Comparison of ENCODE assay signal across 17 mouse cellular contexts in genomic region chr6:114187121-114187520, GRCm38 (mm10). TPM values are rescaled to one million over a fixed set of nuclear protein-coding genes. Genes with fewer than 3 reads are reported as not detected.
A peak's percentile ranks its signal among the peaks of the same experiment; 100 is the strongest.
DNase-seq lines count a peak whose midpoint lies in the region; ATAC-seq and TF ChIP-seq lines count a peak whose summit lies in the region.
"Had no signal": no experiment of that assay in that cellular context is flagged by ENCODE, and none has a peak within 500 bp of the region (broad histone marks: within the 10 kb centered on the region; RNA-seq: fewer than 3 reads in every experiment).

No protein-coding gene starts in this region.

- H3K4me2 ChIP-seq in heart, postnatal 0 days (ENCODE audit: low read depth, low read length), result no peak overlapping the region
- H3K4me2 ChIP-seq in heart, embryonic 12.5 days, result no peak overlapping the region
- H3K4me2 ChIP-seq in lung, postnatal 0 days (replicated peaks; ENCODE audit: low read depth, low read length), result no peak overlapping the region
- no peak overlapping the region for H3K4me2 ChIP-seq in forebrain, embryonic 13.5 days
- H3K4me2 ChIP-seq: embryonic facial prominence, embryonic 12.5 days; limb, embryonic 15.5 days had no signal

- no peaks in the 10 kb centered on the region for H3K36me3 ChIP-seq in heart, postnatal 0 days (replicated peaks; ENCODE audit: control insufficient read depth, insufficient read depth, low read length)
- no peaks in the 10 kb centered on the region for H3K36me3 ChIP-seq in heart, embryonic 12.5 days
- H3K36me3 ChIP-seq in lung, postnatal 0 days (ENCODE audit: insufficient read depth, low read length), result no peaks in the 10 kb centered on the region
- H3K36me3 ChIP-seq in forebrain, embryonic 13.5 days (ENCODE audit: poor library complexity, severe bottlenecking), result no peaks in the 10 kb centered on the region
- H3K36me3 ChIP-seq: embryonic facial prominence, embryonic 12.5 days; limb, embryonic 15.5 days had no signal

- H3K9ac ChIP-seq in heart, postnatal 0 days (replicated peaks; ENCODE audit: low read depth, low read length), result no peak overlapping the region
- H3K9ac ChIP-seq in heart, embryonic 12.5 days, result no peak overlapping the region
- no peak overlapping the region for H3K9ac ChIP-seq in lung, postnatal 0 days (replicated peaks; ENCODE audit: low read depth)
- no peak overlapping the region for H3K9ac ChIP-seq in forebrain, embryonic 13.5 days
- H3K9ac ChIP-seq: embryonic facial prominence, embryonic 12.5 days; limb, embryonic 15.5 days had no signal

- DNase-seq in heart, postnatal 0 days (ENCODE audit: low spot score), result peak; percentile 8
- DNase-seq in lung, postnatal 14 days, result peak; percentile 1
- no peak for DNase-seq in lung, postnatal 0 days (ENCODE audit: low spot score)
- peak; percentile 44 for DNase-seq in R1 (ENCODE audit: low read depth, low spot score)
- peak; percentile 18 for DNase-seq in hindlimb bud, embryonic 11.5 days (ENCODE audit: extremely low spot score, low read depth, low spot score)
- no peak for DNase-seq in left cerebral cortex, adult 11 months (ENCODE audit: low spot score)
- DNase-seq: B cell, adult 2 months; cerebellum, adult 11-12 months; gastrocnemius, postnatal 25 days; kidney, adult 11 months; lung, postnatal 4 days had no signal

- H3K4me3 ChIP-seq in heart, postnatal 0 days (ENCODE audit: low read depth, low read length), result no peak overlapping the region
- no peak overlapping the region for H3K4me3 ChIP-seq in heart, embryonic 12.5 days
- H3K4me3 ChIP-seq in lung, postnatal 0 days (ENCODE audit: low read depth, low read length), result no peak overlapping the region
- H3K4me3 ChIP-seq in forebrain, embryonic 13.5 days, result no peak overlapping the region
- H3K4me3 ChIP-seq: embryonic facial prominence, embryonic 12.5 days; limb, embryonic 15.5 days had no signal

- ATAC-seq in heart, postnatal 0 days (ENCODE audit: insufficient read depth, low read depth), result no peak
- ATAC-seq in heart, embryonic 12.5 days (ENCODE audit: insufficient number of reproducible peaks, low FRiP score), result no peak
- ATAC-seq in lung, postnatal 0 days, result no peak
- ATAC-seq in forebrain, embryonic 13.5 days, result no peak
- ATAC-seq: forebrain, embryonic 14.5 days had no signal

- 46% methylated on average over 4 of the region's 4 CpGs for WGBS in heart, postnatal 0 days
- 51% methylated on average over 4 of the region's 4 CpGs for WGBS in heart, embryonic 12.5 days
- 52% methylated on average over 4 of the region's 4 CpGs for WGBS in lung, postnatal 0 days
- WGBS in forebrain, embryonic 13.5 days, result 54% methylated on average over 4 of the region's 4 CpGs

- TF ChIP-seq EP300 in heart, postnatal 0 days (IDR thresholded peaks at IDR 0.05; ENCODE audit: low read depth), result no peak
- TF ChIP-seq EP300 in lung, postnatal 0 days (IDR thresholded peaks at IDR 0.05), result no peak

- no peak for TF ChIP-seq CTCF in heart, postnatal 0 days (IDR thresholded peaks at IDR 0.05; ENCODE audit: low read depth)
- TF ChIP-seq CTCF in lung, postnatal 0 days (IDR thresholded peaks at IDR 0.05), result no peak

- no peaks in the 10 kb centered on the region for H3K4me1 ChIP-seq in heart, postnatal 0 days (ENCODE audit: control insufficient read depth, insufficient read depth)
- no peaks in the 10 kb centered on the region for H3K4me1 ChIP-seq in heart, embryonic 12.5 days (replicated peaks)
- no peaks in the 10 kb centered on the region for H3K4me1 ChIP-seq in lung, postnatal 0 days (ENCODE audit: insufficient read depth, low read depth, low read length)
- peaks cover 16% of the 10 kb centered on the region; the same call in 1 of the 2 replicates for H3K4me1 ChIP-seq in forebrain, embryonic 13.5 days
- H3K4me1 ChIP-seq: embryonic facial prominence, embryonic 12.5 days; limb, embryonic 15.5 days had no signal

- peaks cover 4% of the 10 kb centered on the region; the same call in 1 of the 2 replicates for H3K9me3 ChIP-seq in heart, postnatal 0 days (replicated peaks; ENCODE audit: control insufficient read depth, low read length)
- H3K9me3 ChIP-seq in heart, embryonic 12.5 days (replicated peaks), result no peaks in the 10 kb centered on the region
- no peaks in the 10 kb centered on the region for H3K9me3 ChIP-seq in lung, postnatal 0 days (ENCODE audit: low read length)
- H3K9me3 ChIP-seq in forebrain, embryonic 13.5 days (replicated peaks), result peaks cover 4% of the 10 kb centered on the region; the same call in 1 of the 2 replicates
- H3K9me3 ChIP-seq: embryonic facial prominence, embryonic 12.5 days; limb, embryonic 15.5 days had no signal

- H3K27ac ChIP-seq in heart, postnatal 0 days (ENCODE audit: low read depth), result no peak overlapping the region
- H3K27ac ChIP-seq in heart, embryonic 12.5 days (ENCODE audit: poor library complexity, severe bottlenecking), result no peak overlapping the region
- H3K27ac ChIP-seq in lung, postnatal 0 days (ENCODE audit: low read length), result no peak overlapping the region
- H3K27ac ChIP-seq in forebrain, embryonic 13.5 days, result no peak overlapping the region
- H3K27ac ChIP-seq: embryonic facial prominence, embryonic 12.5 days; limb, embryonic 15.5 days had no signal

- no peaks in the 10 kb centered on the region for H3K27me3 ChIP-seq in heart, postnatal 0 days (ENCODE audit: control insufficient read depth, insufficient read depth, low read length)
- H3K27me3 ChIP-seq in heart, embryonic 12.5 days (replicated peaks), result no peaks in the 10 kb centered on the region; the same call in 1 of the 2 replicates
- H3K27me3 ChIP-seq in lung, postnatal 0 days (replicated peaks; ENCODE audit: insufficient read depth, low read length), result no peaks in the 10 kb centered on the region
- H3K27me3 ChIP-seq in forebrain, embryonic 13.5 days, result 0 out of 2 replicates have a peak, but pooled peaks cover 10% of the 10 kb centered on the region
- H3K27me3 ChIP-seq: embryonic facial prominence, embryonic 12.5 days; limb, embryonic 15.5 days had no signal

RNA-seq across cellular contexts. Expression of gene Slc6a11, which starts 56.1 kb away (rescaled TPM):
- not detected in 2 replicates for total RNA-seq in heart, postnatal 0 days (2014; rRNA removed; ENCODE audit: low replicate concordance)
- polyA plus RNA-seq in heart, postnatal 0 days (2015; fragmentation: Nextera tagmentation; extraction: Ambion mirVana), result not detected in 2 replicates
- not detected in 2 replicates for polyA plus RNA-seq in heart, embryonic 12.5 days (2016; fragmentation: Nextera tagmentation; extraction: Ambion mirVana)
- not detected in 2 replicates for polyA plus RNA-seq in lung, postnatal 0 days (2015; fragmentation: Nextera tagmentation; extraction: Ambion mirVana)
- polyA plus RNA-seq in forebrain, embryonic 13.5 days (2015; fragmentation: Nextera tagmentation; extraction: Ambion mirVana), result 2.4 and 2.6 TPM in 2 replicates
- total RNA-seq: heart, postnatal 14 days had no signal

Comparison
In these comparisons a context has a peak if more than half of its experiments do, and no peak if none do; other contexts are left out.
1. DNase-seq: peak in heart, postnatal 0 days (single experiment), lung, postnatal 14 days (single experiment), R1 (single experiment) and hindlimb bud, embryonic 11.5 days (single experiment); none in lung, postnatal 0 days (single experiment) and left cerebral cortex, adult 11 months (single experiment).